Mouse (Mus musculus) liver, embryonic 15.5 days (tissue): Measurements from ENCODE around the gene March4. TPM values are rescaled to one million over a fixed set of nuclear protein-coding genes. Genes with fewer than 3 reads are reported as not detected.

Experiments used
- ATAC-seq: fragments of 200-750 bp; cut with Nextera tagmentation; 2 replicates; pipeline ENCODE4 v1.8.0; 2017; ENCODE audit warnings: moderate number of reproducible peaks, mild to moderate bottlenecking, moderate library complexity; ENCODE audit not compliant: insufficient read depth
- H3K27ac ChIP-seq: fragments of 300-500 bp; sonication (generic); replicated peaks from 2 replicates; pipeline ENCODE4 v1.5.1; 2015; ENCODE audit warnings: mild to moderate bottlenecking, inconsistent platforms
- H3K27me3 ChIP-seq: fragments of 300-500 bp; sonication (generic); 2 replicates; pipeline ENCODE4 v1.6.1; 2015; ENCODE audit warnings: mild to moderate bottlenecking, inconsistent platforms
- H3K36me3 ChIP-seq: fragments of 300-500 bp; sonication (generic); replicated peaks from 2 replicates; pipeline ENCODE4 v1.6.1; 2015; ENCODE audit warnings: moderate library complexity, mild to moderate bottlenecking, inconsistent platforms
- H3K4me1 ChIP-seq: fragments of 300-500 bp; sonication (generic); replicated peaks from 2 replicates; pipeline ENCODE4 v1.6.1; 2015; ENCODE audit warnings: inconsistent platforms
- H3K4me2 ChIP-seq: fragments of 300-500 bp; sonication (generic); 2 replicates; pipeline ENCODE4 v1.6.1; 2015; ENCODE audit warnings: moderate library complexity, mild to moderate bottlenecking, inconsistent platforms
- H3K4me3 ChIP-seq: fragments of 300-500 bp; sonication (generic); replicated peaks from 2 replicates; pipeline ENCODE4 v1.5.1; 2015; ENCODE audit warnings: mild to moderate bottlenecking, inconsistent platforms
- H3K9ac ChIP-seq: fragments of 300-500 bp; sonication (generic); 2 replicates; pipeline ENCODE4 v1.6.1; 2015; ENCODE audit warnings: moderate library complexity, mild to moderate bottlenecking, inconsistent platforms
- H3K9me3 ChIP-seq: fragments of 300-500 bp; sonication (generic); replicated peaks from 2 replicates; pipeline ENCODE4 v1.6.1; 2016; ENCODE audit warnings: inconsistent platforms
- WGBS: fragments of 180-500 bp; shearing (Covaris S2); methylation state at CpG from one replicate; pipeline ENCODE4 v1.1.7; 2015; ENCODE audit warnings: mixed read lengths; ENCODE audit not compliant: insufficient replicate concordance; 5-methylcytosine and 5-hydroxymethylcytosine counted together
- polyA plus RNA-seq: library from polyadenylated mRNA; unstranded; fragments of >200 nt; fragmentation: Nextera tagmentation; extraction: Ambion mirVana; gene quantifications from 2 replicates; pipeline ENCODE4 v1.2.1, GENCODE M21; 2015

Gene March4
- polyA plus RNA-seq, 1 experiment from 2014 or later: not detected

- 59% methylated on average over 8 of the region's 8 CpGs for WGBS
- H3K4me1 ChIP-seq: no peaks in the 10 kb centered on the region
- H3K36me3 ChIP-seq: no peaks in the 10 kb centered on the region
Measured at GRCm38 (mm10) chr1:72568725-72569124, 32.0 kb upstream of the March4 start.

GRCm38 (mm10) chr1:72567056-72567455 lies 30.3 kb upstream of the March4 start:
- Histone ChIP-seq H3K4me1 (no peaks in the 10 kb centered on the region), H3K36me3 (no peaks in the 10 kb centered on the region), H3K27ac (no peak overlapping the region), H3K9ac (no peak overlapping the region), H3K27me3 (no peaks in the 10 kb centered on the region), H3K4me2 (no peak overlapping the region), H3K9me3 (no peaks in the 10 kb centered on the region), H3K4me3 (no peak overlapping the region)
- ATAC-seq: no peak
- WGBS: 26% methylated on average over 9 of the region's 9 CpGs

More at GRCm38 (mm10) chr1:72568725-72569124, 32.0 kb upstream of the March4 start:
- H3K9ac ChIP-seq: no peak overlapping the region
- H3K4me3 ChIP-seq: no peak overlapping the region
- H3K4me2 ChIP-seq: no peak overlapping the region
- H3K9me3 ChIP-seq: no peaks in the 10 kb centered on the region
- H3K27ac ChIP-seq: no peak overlapping the region
- no peaks in the 10 kb centered on the region for H3K27me3 ChIP-seq
- ATAC-seq: no peak

GRCm38 (mm10) chr1:72564334-72564962 lies 27.7 kb upstream of the March4 start:
- no peaks in the 10 kb centered on the region for H3K4me1 ChIP-seq
- H3K27me3 ChIP-seq: no peaks in the 10 kb centered on the region
- H3K4me2 ChIP-seq: no peak overlapping the region
- ATAC-seq: no peak
- WGBS: 46% methylated on average over 6 of the region's 6 CpGs
- no peak overlapping the region for H3K9ac ChIP-seq
- no peaks in the 10 kb centered on the region for H3K36me3 ChIP-seq
- H3K4me3 ChIP-seq: no peak overlapping the region
- no peaks in the 10 kb centered on the region for H3K9me3 ChIP-seq
- no peak overlapping the region for H3K27ac ChIP-seq

- Histone ChIP-seq H3K27ac (no peak overlapping the region), H3K4me3 (no peak overlapping the region), H3K4me1 (no peaks in the 10 kb centered on the region), H3K36me3 (no peaks in the 10 kb centered on the region), H3K27me3 (no peaks in the 10 kb centered on the region), H3K9me3 (no peaks in the 10 kb centered on the region), H3K4me2 (no peak overlapping the region), H3K9ac (no peak overlapping the region)
- WGBS: 41% methylated on average over 2 of the region's 2 CpGs
- ATAC-seq: no peak
Measured at GRCm38 (mm10) chr1:72558625-72559024, 21.9 kb upstream of the March4 start.

- H3K9me3 ChIP-seq: no peaks in the 10 kb centered on the region
- no peak overlapping the region for H3K9ac ChIP-seq
- ATAC-seq: no peak
- H3K4me1 ChIP-seq: no peaks in the 10 kb centered on the region
- 52% methylated on average over 3 of the region's 3 CpGs for WGBS
- no peak overlapping the region for H3K27ac ChIP-seq
- no peak overlapping the region for H3K4me3 ChIP-seq
- H3K4me2 ChIP-seq: no peak overlapping the region
- H3K36me3 ChIP-seq: no peaks in the 10 kb centered on the region
- no peaks in the 10 kb centered on the region for H3K27me3 ChIP-seq
Measured at GRCm38 (mm10) chr1:72556471-72556870, 19.7 kb upstream of the March4 start.

- ATAC-seq: no peak
- no peak overlapping the region for H3K9ac ChIP-seq
- no peaks in the 10 kb centered on the region for H3K9me3 ChIP-seq
- H3K27me3 ChIP-seq: no peaks in the 10 kb centered on the region
- no peak overlapping the region for H3K4me2 ChIP-seq
- 69% methylated on average over 2 of the region's 2 CpGs for WGBS
- H3K4me1 ChIP-seq: no peaks in the 10 kb centered on the region
- H3K27ac ChIP-seq: no peak overlapping the region
- H3K4me3 ChIP-seq: no peak overlapping the region
- H3K36me3 ChIP-seq: no peaks in the 10 kb centered on the region
Measured at GRCm38 (mm10) chr1:72550317-72550716, 13.6 kb upstream of the March4 start.

GRCm38 (mm10) chr1:72538266-72538665 lies 1.5 kb upstream of the March4 start:
- no peak overlapping the region for H3K9ac ChIP-seq
- H3K4me1 ChIP-seq: 0 out of 2 replicates have a peak, but pooled peaks cover 5% of the 10 kb centered on the region
- no peak overlapping the region for H3K4me2 ChIP-seq
- H3K9me3 ChIP-seq: no peaks in the 10 kb centered on the region
- H3K27me3 ChIP-seq: peaks cover 35% of the 10 kb centered on the region
- no peak overlapping the region for H3K4me3 ChIP-seq
- no peak overlapping the region for H3K27ac ChIP-seq
- H3K36me3 ChIP-seq: no peaks in the 10 kb centered on the region
- no peak for ATAC-seq
- WGBS: 64% methylated on average over 5 of the region's 5 CpGs

- peaks cover 35% of the 10 kb centered on the region for H3K27me3 ChIP-seq
- no peak overlapping the region for H3K9ac ChIP-seq
- 0 out of 2 replicates have a peak, but pooled peaks cover 5% of the 10 kb centered on the region for H3K4me1 ChIP-seq
- H3K4me2 ChIP-seq: no peak overlapping the region
- ATAC-seq: no peak
- no peak overlapping the region for H3K27ac ChIP-seq
- no peaks in the 10 kb centered on the region for H3K9me3 ChIP-seq
- 4% methylated on average over 32 of the region's 36 CpGs for WGBS
- no peaks in the 10 kb centered on the region for H3K36me3 ChIP-seq
- no peak overlapping the region for H3K4me3 ChIP-seq
Measured at GRCm38 (mm10) chr1:72535725-72536571, 782 bp downstream of the March4 start.

- H3K4me3 ChIP-seq: no peak overlapping the region
Measured at GRCm38 (mm10) chr1:72533439-72533838, 3.3 kb downstream of the March4 start.

GRCm38 (mm10) chr1:72532926-72533325 lies 3.8 kb downstream of the March4 start:
- Histone ChIP-seq H3K27me3 (peaks cover 35% of the 10 kb centered on the region), H3K4me1 (0 out of 2 replicates have a peak, but pooled peaks cover 5% of the 10 kb centered on the region), H3K27ac (no peak overlapping the region), H3K36me3 (no peaks in the 10 kb centered on the region), H3K9ac (no peak overlapping the region), H3K4me2 (no peak overlapping the region), H3K4me3 (no peak overlapping the region), H3K9me3 (no peaks in the 10 kb centered on the region)
- WGBS: 71% methylated on average over 5 of the region's 5 CpGs
- no peak for ATAC-seq

More at GRCm38 (mm10) chr1:72533439-72533838, 3.3 kb downstream of the March4 start:
- no peak overlapping the region for H3K27ac ChIP-seq
- no peak for ATAC-seq
- H3K9ac ChIP-seq: no peak overlapping the region
- peaks cover 35% of the 10 kb centered on the region for H3K27me3 ChIP-seq
- H3K9me3 ChIP-seq: no peaks in the 10 kb centered on the region
- H3K4me2 ChIP-seq: no peak overlapping the region
- H3K36me3 ChIP-seq: no peaks in the 10 kb centered on the region
- 0 out of 2 replicates have a peak, but pooled peaks cover 5% of the 10 kb centered on the region for H3K4me1 ChIP-seq

- Histone ChIP-seq H3K9ac (no peak overlapping the region), H3K4me1 (no peaks in the 10 kb centered on the region), H3K36me3 (no peaks in the 10 kb centered on the region), H3K27ac (no peak overlapping the region), H3K4me3 (no peak overlapping the region), H3K4me2 (no peak overlapping the region), H3K27me3 (peaks cover 16% of the 10 kb centered on the region), H3K9me3 (no peaks in the 10 kb centered on the region)
- no peak for ATAC-seq
- WGBS: 57% methylated on average over 8 of the region's 8 CpGs
Measured at GRCm38 (mm10) chr1:72530516-72531196, 6.1 kb downstream of the March4 start.
